Mouse (Mus musculus) forebrain, embryonic 15.5 days (tissue): ENCODE data around the gene Pou1f1. TPM values are rescaled to one million over a fixed set of nuclear protein-coding genes. Genes with fewer than 3 reads are reported as not detected.
A peak's percentile ranks its signal among the peaks of the same experiment; 100 is the strongest.

ENCODE experiments used
- ATAC-seq: fragments of 200-750 bp; cut with Nextera tagmentation; replicated peaks from 2 replicates; pipeline ENCODE4 v1.8.0; 2017; ENCODE audit warnings: mild to moderate bottlenecking, moderate TSS enrichment, moderate library complexity
- H3K27ac ChIP-seq: fragments of 300-500 bp; sonication (generic); replicated peaks from 2 replicates; pipeline ENCODE4 v1.5.1; 2015; ENCODE audit warnings: mild to moderate bottlenecking, inconsistent platforms
- H3K27me3 ChIP-seq: fragments of 300-500 bp; sonication (generic); 2 replicates; pipeline ENCODE4 v1.6.1; 2015; ENCODE audit warnings: inconsistent platforms
- H3K36me3 ChIP-seq: fragments of 300-500 bp; sonication (generic); 2 replicates; pipeline ENCODE4 v1.6.1; 2015; ENCODE audit warnings: mild to moderate bottlenecking, inconsistent platforms
- H3K4me1 ChIP-seq: fragments of 300-500 bp; sonication (generic); 2 replicates; pipeline ENCODE4 v1.6.1; 2015; ENCODE audit warnings: inconsistent platforms
- H3K4me2 ChIP-seq: fragments of 300-500 bp; sonication (generic); replicated peaks from 2 replicates; pipeline ENCODE4 v1.6.1; 2015; ENCODE audit warnings: mild to moderate bottlenecking, inconsistent platforms
- H3K4me3 ChIP-seq: fragments of 300-500 bp; sonication (generic); 2 replicates; pipeline ENCODE4 v1.5.1; 2015; ENCODE audit warnings: mild to moderate bottlenecking, inconsistent platforms
- H3K9ac ChIP-seq: fragments of 300-500 bp; sonication (generic); replicated peaks from 2 replicates; pipeline ENCODE4 v1.6.1; 2015; ENCODE audit warnings: mild to moderate bottlenecking, inconsistent platforms
- H3K9me3 ChIP-seq: fragments of 300-500 bp; sonication (generic); 2 replicates; pipeline ENCODE4 v1.6.1; 2016; ENCODE audit warnings: inconsistent platforms
- WGBS: fragments of 180-500 bp; shearing (Covaris S2); methylation state at CpG from one replicate; pipeline ENCODE4 v1.1.7; 2015; ENCODE audit warnings: mixed read lengths; 5-methylcytosine and 5-hydroxymethylcytosine counted together
- polyA plus RNA-seq: library from polyadenylated mRNA; unstranded; fragments of >200 nt; fragmentation: Nextera tagmentation; extraction: Ambion mirVana; gene quantifications from 2 replicates; pipeline ENCODE4 v1.2.1, GENCODE M21; 2015

Gene Pou1f1
- polyA plus RNA-seq, 1 experiment from 2014 or later = not detected

DNA sequence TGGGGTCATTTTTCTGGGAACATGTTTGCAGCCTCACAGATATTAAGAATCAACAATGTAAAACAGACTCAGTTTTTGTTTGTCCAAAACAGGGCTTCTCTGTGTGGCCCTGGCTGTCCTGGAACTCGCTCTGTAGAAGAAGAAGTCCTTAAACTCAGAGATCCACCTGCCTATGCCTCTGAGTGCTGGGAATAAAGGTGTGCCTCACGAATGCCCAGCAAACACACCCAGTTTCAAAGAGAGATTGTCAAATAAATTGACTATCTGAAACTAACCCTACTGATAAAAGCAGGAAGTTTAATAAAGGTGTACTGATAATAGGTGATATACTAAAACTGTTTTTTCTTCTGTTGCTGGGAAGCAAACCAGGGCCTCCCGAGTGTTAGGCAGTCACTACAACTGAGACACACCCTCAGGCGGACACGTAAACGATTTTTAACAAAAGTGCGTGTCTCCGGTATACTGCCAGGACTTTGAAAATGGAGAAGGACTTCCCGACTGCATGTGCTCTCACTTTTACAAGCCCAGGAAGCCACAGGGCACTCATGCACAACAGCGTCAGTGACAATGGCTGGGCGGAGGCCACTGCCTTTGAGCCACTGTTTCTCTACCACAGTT is 23.5 kb downstream of the Pou1f1 start:
- no peaks in the 10 kb centered on the region for H3K27me3 ChIP-seq
- no peak overlapping the region for H3K27ac ChIP-seq
- H3K36me3 ChIP-seq = peaks cover 23% of the 10 kb centered on the region
- no peak for ATAC-seq
- no peak overlapping the region for H3K4me3 ChIP-seq
- 91% methylated on average over 11 of the region's 11 CpGs for WGBS
- no peak overlapping the region for H3K9ac ChIP-seq
- no peak overlapping the region for H3K4me2 ChIP-seq
- no peaks in the 10 kb centered on the region for H3K4me1 ChIP-seq
- no peaks in the 10 kb centered on the region for H3K9me3 ChIP-seq

DNA sequence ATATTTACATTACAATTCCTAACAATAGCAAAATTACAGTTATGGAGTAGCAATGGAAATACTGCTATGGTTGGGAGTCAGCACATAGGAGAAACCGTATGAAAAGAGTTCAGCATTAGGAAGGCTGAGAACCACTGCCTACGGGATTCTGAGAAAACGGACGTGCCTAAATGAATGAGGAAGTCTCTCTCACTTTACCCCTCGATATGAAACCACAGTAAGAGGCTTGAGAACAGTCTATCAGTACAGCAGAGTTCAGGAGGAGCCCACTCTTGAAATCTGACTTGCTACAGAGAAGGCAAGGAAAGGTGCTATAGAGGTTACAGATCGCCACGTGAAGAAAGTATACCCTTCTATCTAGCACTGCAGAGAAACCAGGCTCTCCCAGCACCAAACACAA is 28.6 kb downstream of the Pou1f1 start:
- H3K27ac ChIP-seq = no peak overlapping the region
- no peak overlapping the region for H3K9ac ChIP-seq
- H3K9me3 ChIP-seq = no peaks in the 10 kb centered on the region
- whole genome bisulfite sequencing = 87% methylated on average over 7 of the region's 7 CpGs
- H3K36me3 ChIP-seq = 0 out of 2 replicates have a peak, but pooled peaks cover 10% of the 10 kb centered on the region
- no peak overlapping the region for H3K4me2 ChIP-seq
- H3K4me1 ChIP-seq = no peaks in the 10 kb centered on the region
- no peak overlapping the region for H3K4me3 ChIP-seq
- no peak for ATAC-seq
- no peaks in the 10 kb centered on the region for H3K27me3 ChIP-seq

GRCm38 (mm10) chr16:65550814-65551213 is 30.5 kb downstream of the Pou1f1 start:
- Histone ChIP-seq H3K27me3 (no peaks in the 10 kb centered on the region), H3K36me3 (no peaks in the 10 kb centered on the region), H3K4me2 (no peak overlapping the region), H3K4me1 (no peaks in the 10 kb centered on the region), H3K27ac (no peak overlapping the region), H3K9me3 (no peaks in the 10 kb centered on the region), H3K4me3 (no peak overlapping the region), H3K9ac (no peak overlapping the region)
- WGBS = 70% methylated on average over 13 of the region's 13 CpGs
- no peak for ATAC-seq

- H3K4me2 ChIP-seq = no peak overlapping the region
- H3K4me3 ChIP-seq = no peak overlapping the region
- H3K27me3 ChIP-seq = no peaks in the 10 kb centered on the region
- ATAC-seq = no peak
- no peaks in the 10 kb centered on the region for H3K4me1 ChIP-seq
- H3K27ac ChIP-seq = no peak overlapping the region
- H3K36me3 ChIP-seq = no peaks in the 10 kb centered on the region
- H3K9me3 ChIP-seq = no peaks in the 10 kb centered on the region
- 94% methylated on average over 5 of the region's 5 CpGs for WGBS
- H3K9ac ChIP-seq = no peak overlapping the region
Observed at GRCm38 (mm10) chr16:65554267-65554666, 34.0 kb downstream of the Pou1f1 start.

DNA sequence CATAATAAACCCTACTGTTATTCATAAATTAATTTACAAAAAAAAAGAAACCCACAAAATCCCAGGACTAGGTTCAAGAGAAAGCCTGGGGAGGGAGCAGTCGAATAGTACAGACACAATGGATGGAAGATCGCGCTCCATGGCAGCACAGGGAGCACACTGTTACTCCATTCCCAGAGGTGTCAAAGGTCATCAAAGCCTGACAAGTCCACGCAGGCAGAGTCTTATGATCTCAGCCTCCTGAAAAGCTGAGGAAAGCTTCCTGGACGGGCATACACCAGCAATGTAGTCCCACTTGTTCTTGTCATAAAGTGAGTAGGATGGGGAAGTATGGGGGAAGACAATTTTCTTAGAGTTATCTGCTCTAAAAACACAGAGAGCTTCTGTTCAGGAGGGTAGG is 37.1 kb downstream of the Pou1f1 start:
- Histone ChIP-seq H3K4me3 (no peak overlapping the region), H3K4me2 (no peak overlapping the region), H3K9ac (no peak overlapping the region), H3K9me3 (no peaks in the 10 kb centered on the region), H3K27ac (no peak overlapping the region), H3K36me3 (no peaks in the 10 kb centered on the region), H3K4me1 (peaks cover 7% of the 10 kb centered on the region), H3K27me3 (no peaks in the 10 kb centered on the region)
- no peak for ATAC-seq
- 83% methylated on average over 5 of the region's 5 CpGs for WGBS

- no peaks in the 10 kb centered on the region for H3K27me3 ChIP-seq
- H3K4me2 ChIP-seq = no peak overlapping the region
- no peak overlapping the region for H3K27ac ChIP-seq
- 89% methylated on average over 2 of the region's 2 CpGs for WGBS
- H3K9me3 ChIP-seq = no peaks in the 10 kb centered on the region
- H3K9ac ChIP-seq = no peak overlapping the region
- peaks cover 10% of the 10 kb centered on the region for H3K4me1 ChIP-seq
- ATAC-seq = no peak
- no peaks in the 10 kb centered on the region for H3K36me3 ChIP-seq
- no peak overlapping the region for H3K4me3 ChIP-seq
Observed at GRCm38 (mm10) chr16:65559591-65559990, 39.3 kb downstream of the Pou1f1 start.

DNA sequence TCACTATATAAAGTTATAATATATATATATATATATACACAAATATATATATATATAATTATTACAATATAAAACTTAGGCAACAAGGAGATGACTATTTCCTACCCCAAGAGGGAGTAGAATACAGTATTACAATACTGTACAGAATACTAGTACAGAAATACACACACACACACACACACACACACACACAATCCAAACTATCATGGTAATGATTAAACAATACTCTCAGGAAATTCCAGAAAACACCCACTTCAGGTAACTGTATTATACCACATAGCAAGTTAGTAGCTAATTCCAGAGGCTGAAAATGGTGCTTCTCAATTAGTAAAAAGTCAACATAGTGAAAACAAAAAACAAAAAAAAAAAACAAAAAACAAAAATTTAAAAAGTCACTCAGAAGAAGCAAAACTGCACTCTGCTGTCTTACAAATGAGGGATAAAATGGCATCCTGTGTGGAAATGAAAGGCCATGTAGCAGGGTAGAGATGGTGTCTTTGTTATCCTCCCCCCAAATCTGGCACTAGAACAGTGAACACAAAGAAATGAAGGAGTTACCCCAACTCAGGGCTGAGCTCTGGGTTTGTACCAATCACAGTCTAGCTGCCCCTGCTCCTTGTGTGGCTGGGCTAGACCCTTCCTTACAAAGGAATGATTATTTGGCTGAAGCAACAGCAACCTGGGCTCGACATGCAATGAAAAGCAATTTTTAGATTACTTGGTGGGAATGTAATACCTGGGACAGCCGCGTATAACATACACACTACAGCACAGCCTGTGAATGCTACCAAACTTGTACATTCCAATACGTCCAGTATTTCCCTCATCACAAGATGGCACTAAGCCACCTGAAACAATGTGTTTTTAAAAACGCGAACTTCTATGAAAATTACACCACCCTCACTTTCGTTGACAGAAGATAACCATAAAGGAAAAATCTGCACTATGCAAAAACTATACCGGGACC is 41.0 kb downstream of the Pou1f1 start:
- peak overlapping the region; percentile 91 for H3K4me2 ChIP-seq
- no peaks in the 10 kb centered on the region for H3K27me3 ChIP-seq
- peak overlapping the region; percentile 84 for H3K9ac ChIP-seq
- peak overlapping the region; percentile 95 for H3K4me3 ChIP-seq
- ATAC-seq = peak; percentile 9; the same call in 1 of the 2 replicates
- H3K9me3 ChIP-seq = no peaks in the 10 kb centered on the region
- H3K36me3 ChIP-seq = no peaks in the 10 kb centered on the region
- H3K27ac ChIP-seq = no peak overlapping the region
- H3K4me1 ChIP-seq = peaks cover 10% of the 10 kb centered on the region
- WGBS = 9% methylated on average over 8 of the region's 8 CpGs

GRCm38 (mm10) chr16:65561963-65562863 is 41.9 kb downstream of the Pou1f1 start, which contains the start of gene Chmp2b:
TSS of gene Chmp2b (minus strand) at chr16:65562726.
- Histone ChIP-seq H3K4me3 (peak within 1 kb of the TSS; percentile 95), H3K27ac (peak within 1 kb of the TSS; percentile 55; the same call in 1 of the 2 replicates), H3K36me3 (no peaks in the 10 kb centered on the region), H3K27me3 (no peaks in the 10 kb centered on the region), H3K9ac (peak within 1 kb of the TSS; percentile 84), H3K4me2 (peak within 1 kb of the TSS; percentile 91), H3K9me3 (no peaks in the 10 kb centered on the region), H3K4me1 (peaks cover 10% of the 10 kb centered on the region)
- peak; percentile 97 for ATAC-seq
- WGBS = under 1% methylated on average over 69 of the region's 69 CpGs

- Histone ChIP-seq H3K4me1 (peaks cover 10% of the 10 kb centered on the region), H3K36me3 (no peaks in the 10 kb centered on the region), H3K4me3 (peak overlapping the region; percentile 95), H3K27me3 (no peaks in the 10 kb centered on the region), H3K4me2 (peak overlapping the region; percentile 91), H3K9me3 (no peaks in the 10 kb centered on the region), H3K27ac (peak overlapping the region; percentile 55; the same call in 1 of the 2 replicates), H3K9ac (peak overlapping the region; percentile 84)
- 2% methylated on average over 10 of the region's 10 CpGs for WGBS
- no peak; the same call in 1 of the 2 replicates for ATAC-seq
Observed at GRCm38 (mm10) chr16:65562864-65563206, 42.5 kb downstream of the Pou1f1 start.

DNA sequence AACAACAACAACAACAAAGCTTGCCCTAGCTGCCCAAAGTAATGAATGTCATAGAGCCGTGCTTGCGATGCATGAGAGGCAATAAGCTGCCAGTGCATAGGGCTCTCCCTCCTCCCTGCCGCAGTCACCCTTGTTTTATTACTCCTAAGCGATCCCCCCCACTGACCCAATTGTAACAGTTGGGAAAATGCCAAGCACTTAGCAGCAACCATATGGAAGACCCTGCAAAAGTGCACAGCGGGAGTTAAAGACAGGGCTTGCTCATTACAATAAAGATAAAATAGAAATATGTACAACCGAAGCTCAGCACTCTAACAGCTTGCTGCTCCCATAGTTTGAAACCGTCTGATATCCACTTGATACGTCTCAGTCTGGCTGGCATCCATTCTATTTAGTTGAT is 44.0 kb downstream of the Pou1f1 start:
- no peak overlapping the region for H3K9ac ChIP-seq
- H3K4me1 ChIP-seq = peaks cover 10% of the 10 kb centered on the region
- no peak for ATAC-seq
- no peak overlapping the region for H3K27ac ChIP-seq
- H3K36me3 ChIP-seq = no peaks in the 10 kb centered on the region
- WGBS = 51% methylated on average over 8 of the region's 8 CpGs
- no peaks in the 10 kb centered on the region for H3K9me3 ChIP-seq
- no peaks in the 10 kb centered on the region for H3K27me3 ChIP-seq
- no peak overlapping the region for H3K4me2 ChIP-seq
- no peak overlapping the region for H3K4me3 ChIP-seq

DNA sequence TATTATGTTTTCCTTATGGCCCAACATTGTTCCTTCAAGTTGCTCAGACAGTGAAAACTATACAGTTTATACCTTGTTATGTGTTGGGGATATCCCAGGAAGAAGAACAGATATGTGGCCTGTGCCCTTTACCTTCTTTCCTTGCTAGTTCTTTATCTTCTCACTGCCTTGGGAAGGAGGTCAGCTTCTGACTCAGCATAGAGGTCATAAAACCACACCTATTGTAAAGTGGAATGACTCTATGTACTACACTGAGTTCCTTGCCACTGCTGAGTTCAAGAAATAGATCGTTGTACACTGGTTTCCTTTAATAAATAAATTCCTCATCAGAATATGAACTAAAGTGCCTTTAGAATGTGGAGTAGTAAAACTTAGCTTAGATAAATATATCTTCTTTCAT is 44.6 kb downstream of the Pou1f1 start:
- no peak for ATAC-seq
- no peaks in the 10 kb centered on the region for H3K27me3 ChIP-seq
- no peaks in the 10 kb centered on the region for H3K9me3 ChIP-seq
- H3K4me3 ChIP-seq = no peak overlapping the region
- no peak overlapping the region for H3K9ac ChIP-seq
- H3K4me1 ChIP-seq = peaks cover 10% of the 10 kb centered on the region
- H3K4me2 ChIP-seq = no peak overlapping the region
- 89% methylated on average over 1 of the region's 1 CpGs for WGBS
- H3K27ac ChIP-seq = no peak overlapping the region
- no peaks in the 10 kb centered on the region for H3K36me3 ChIP-seq
